Mouse (Mus musculus) cerebellum, adult 2 months (tissue): ENCODE results near the gene Cdhr5. TPM values are rescaled to one million over a fixed set of nuclear protein-coding genes. Genes with fewer than 3 reads are reported as not detected.

Experiments used
- DNase-seq, 2 experiments: peaks; one replicate each; pipeline ENCODE4 v3.0.0; 2021
- H3K27ac ChIP-seq: fragments of 200-500 bp; 2 replicates; pipeline ENCODE4 v1.5.1; 2012; ENCODE audit warnings: low read length, control low read depth, inconsistent platforms; ENCODE audit not compliant: insufficient read depth
- H3K27me3 ChIP-seq: fragments of 200-500 bp; 2 replicates; pipeline ENCODE4 v1.6.1; 2012; ENCODE audit warnings: inconsistent platforms, mild to moderate bottlenecking, low read length, moderate library complexity; ENCODE audit not compliant: control insufficient read depth, insufficient read depth
- H3K4me1 ChIP-seq: fragments of 200-500 bp; 2 replicates; pipeline ENCODE4 v1.6.1; 2011; ENCODE audit warnings: low read length; ENCODE audit not compliant: control insufficient read depth, insufficient read depth
- H3K4me3 ChIP-seq: fragments of 200-500 bp; replicated peaks from 2 replicates; pipeline ENCODE3; 2011; ENCODE audit warnings: mild to moderate bottlenecking, low read depth, low read length, control low read depth; ENCODE audit not compliant: insufficient read depth
- CTCF ChIP-seq: fragments of 200-500 bp; IDR thresholded peaks from 2 replicates; pipeline ENCODE4 v1.5.1; 2011; ENCODE audit warnings: low read depth, mild to moderate bottlenecking, control low read depth, low read length, moderate library complexity, borderline replicate concordance; ENCODE audit not compliant: insufficient read depth
- POLR2A ChIP-seq: fragments of 200-500 bp; IDR thresholded peaks from 2 replicates; pipeline ENCODE4 v1.6.1; 2011; ENCODE audit warnings: low read length, control low read depth, borderline replicate concordance; ENCODE audit not compliant: insufficient read depth
- WGBS: fragments of 180-500 bp; shearing (Covaris S2); methylation state at CpG from one replicate; pipeline ENCODE4 v1.1.7; 2018; 5-methylcytosine and 5-hydroxymethylcytosine counted together
- polyA plus RNA-seq: library from polyadenylated mRNA; depleted of rRNA; stranded (reverse); fragments of >200 nt; gene quantifications from 2 replicates; pipeline ENCODE4 v1.2.3, GENCODE M21; 2012

The Cdhr5 gene
- polyA plus RNA-seq, 1 experiment: 0.07 TPM

GRCm38 (mm10) chr7:141269273-141269545, 7.4 kb downstream of the Cdhr5 start:
- DNase-seq: no peak
- no peak overlapping the region for H3K4me3 ChIP-seq
- no peak overlapping the region for H3K27ac ChIP-seq
- H3K4me1 ChIP-seq: no peaks in the 10 kb centered on the region
- WGBS: 80% methylated on average over 14 of the region's 14 CpGs
- no peaks in the 10 kb centered on the region for H3K27me3 ChIP-seq
- TF ChIP-seq POLR2A (no peak), CTCF (no peak)

- TF ChIP-seq CTCF (no peak), POLR2A (no peak)
- Histone ChIP-seq H3K4me3 (no peak overlapping the region), H3K27ac (no peak overlapping the region), H3K27me3 (no peaks in the 10 kb centered on the region), H3K4me1 (no peaks in the 10 kb centered on the region)
- WGBS: 80% methylated on average over 24 of the region's 24 CpGs
- no peak for DNase-seq
These were observed 7.9 kb downstream of the Cdhr5 start for GRCm38 (mm10) chr7:141268466-141269272.

DNA sequence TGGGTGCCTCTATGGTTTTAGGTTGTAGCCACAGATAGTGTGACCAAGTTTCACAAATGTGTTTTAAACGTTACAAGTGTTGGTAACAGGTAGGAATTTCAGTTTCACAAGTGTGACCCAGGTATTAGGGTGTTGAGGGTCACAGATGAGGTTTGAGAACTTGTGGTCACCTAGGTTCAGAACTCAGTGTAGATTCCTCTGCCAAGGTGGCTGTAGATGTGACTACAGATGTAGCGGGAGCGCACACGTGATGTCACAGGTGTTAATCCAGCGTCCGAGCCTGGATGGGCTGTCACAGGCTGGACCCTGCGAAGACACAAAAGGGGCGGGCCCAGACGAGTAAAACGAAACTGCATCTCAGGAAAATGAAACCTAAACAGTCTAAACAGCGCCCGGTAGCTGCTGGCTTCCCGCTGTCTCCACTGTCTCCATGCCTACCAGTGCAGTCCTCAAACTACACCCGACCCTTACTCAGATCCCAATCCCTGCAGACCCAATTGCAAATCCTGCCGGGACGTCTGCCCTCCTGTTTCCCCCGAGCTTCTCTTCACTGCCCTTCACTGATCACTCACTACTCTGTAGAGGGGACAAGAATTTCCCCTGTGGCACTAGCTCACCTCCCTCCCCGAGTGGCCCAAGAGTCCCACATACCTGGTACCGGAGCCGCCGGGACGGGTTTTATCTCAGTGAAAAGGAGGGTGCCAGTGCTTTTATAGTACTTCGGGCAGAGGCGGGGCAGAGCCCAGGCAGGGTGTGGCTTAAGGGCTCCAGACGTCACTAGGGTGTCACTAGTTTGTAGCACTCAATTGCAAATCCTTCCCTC, 10.6 kb downstream of the Cdhr5 start, which contains the start of gene Irf7:
Gene Irf7, minus strand, starts transcription at position 743 of the 823 bp plus-strand sequence.
- Histone ChIP-seq H3K4me1 (no peaks in the 10 kb centered on the region), H3K27ac (no peak within 1 kb of the TSS), H3K4me3 (peak within 1 kb of the TSS; percentile 72), H3K27me3 (no peaks in the 10 kb centered on the region)
- TF ChIP-seq CTCF: no peak
- TF ChIP-seq POLR2A: no peak
- peak in 1 of 2 experiments; percentile 47 for DNase-seq
- whole genome bisulfite sequencing: 10% methylated on average over 25 of the region's 25 CpGs

GRCm38 (mm10) chr7:141265411-141265738, 11.2 kb downstream of the Cdhr5 start:
- DNase-seq: no peak

DNA sequence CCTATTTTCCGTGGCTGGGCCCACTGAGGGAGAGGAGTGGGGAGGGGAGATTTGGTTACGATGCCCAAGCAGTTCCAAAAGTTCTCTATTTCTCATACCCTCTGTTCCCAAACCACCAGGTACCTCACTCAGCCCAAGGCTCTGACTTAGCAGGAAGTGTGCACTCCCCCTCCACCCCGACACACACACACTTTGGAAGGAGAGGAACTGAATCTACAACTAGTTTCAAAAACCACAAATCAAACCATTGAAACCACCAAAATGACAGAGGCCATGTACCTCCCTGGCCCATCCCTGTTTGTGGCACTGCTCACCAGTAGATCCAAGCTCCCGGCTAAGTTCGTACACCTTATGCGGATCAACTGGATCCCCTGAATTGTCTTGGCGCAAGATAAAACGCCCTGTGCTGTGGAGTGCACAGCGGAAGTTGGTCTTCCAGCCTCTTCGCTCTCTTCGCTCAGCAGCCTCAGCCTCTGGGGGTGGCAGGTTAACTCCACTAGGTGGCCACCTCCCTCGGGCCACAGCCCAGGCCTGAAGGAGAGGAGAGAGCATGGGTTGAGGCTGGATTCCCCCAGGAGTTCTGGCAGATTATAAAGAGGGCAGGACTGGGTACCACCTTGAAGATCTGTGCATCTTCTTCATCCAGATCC, 11.7 kb downstream of the Cdhr5 start:
- 37% methylated on average over 12 of the region's 12 CpGs for WGBS
- no peak for DNase-seq
- TF ChIP-seq CTCF (peak; percentile 52), POLR2A (no peak)
- no peak overlapping the region for H3K27ac ChIP-seq
- H3K4me1 ChIP-seq: no peaks in the 10 kb centered on the region
- H3K4me3 ChIP-seq: no peak overlapping the region
- H3K27me3 ChIP-seq: no peaks in the 10 kb centered on the region

More at GRCm38 (mm10) chr7:141265411-141265738, 11.2 kb downstream of the Cdhr5 start:
- no peak for TF ChIP-seq CTCF
- no peak for TF ChIP-seq POLR2A
- no peaks in the 10 kb centered on the region for H3K27me3 ChIP-seq
- H3K27ac ChIP-seq: no peak overlapping the region
- 29% methylated on average over 11 of the region's 11 CpGs for WGBS
- no peak overlapping the region for H3K4me3 ChIP-seq
- no peaks in the 10 kb centered on the region for H3K4me1 ChIP-seq

GRCm38 (mm10) chr7:141264041-141264700, 12.4 kb downstream of the Cdhr5 start:
- no peak overlapping the region for H3K27ac ChIP-seq
- H3K4me1 ChIP-seq: no peaks in the 10 kb centered on the region
- TF ChIP-seq CTCF (no peak), POLR2A (no peak)
- no peaks in the 10 kb centered on the region for H3K27me3 ChIP-seq
- no peak overlapping the region for H3K4me3 ChIP-seq
- no peak for DNase-seq
- WGBS: 69% methylated on average over 11 of the region's 11 CpGs

GRCm38 (mm10) chr7:141263640-141264039, 12.9 kb downstream of the Cdhr5 start:
- H3K27ac ChIP-seq: no peak overlapping the region
- TF ChIP-seq POLR2A (no peak), CTCF (no peak)
- 84% methylated on average over 13 of the region's 13 CpGs for WGBS
- H3K4me3 ChIP-seq: no peak overlapping the region
- no peak for DNase-seq
- no peaks in the 10 kb centered on the region for H3K27me3 ChIP-seq
- H3K4me1 ChIP-seq: no peaks in the 10 kb centered on the region
